Mouse (Mus musculus): ENCODE results near the gene Slc11a1.

DNA sequence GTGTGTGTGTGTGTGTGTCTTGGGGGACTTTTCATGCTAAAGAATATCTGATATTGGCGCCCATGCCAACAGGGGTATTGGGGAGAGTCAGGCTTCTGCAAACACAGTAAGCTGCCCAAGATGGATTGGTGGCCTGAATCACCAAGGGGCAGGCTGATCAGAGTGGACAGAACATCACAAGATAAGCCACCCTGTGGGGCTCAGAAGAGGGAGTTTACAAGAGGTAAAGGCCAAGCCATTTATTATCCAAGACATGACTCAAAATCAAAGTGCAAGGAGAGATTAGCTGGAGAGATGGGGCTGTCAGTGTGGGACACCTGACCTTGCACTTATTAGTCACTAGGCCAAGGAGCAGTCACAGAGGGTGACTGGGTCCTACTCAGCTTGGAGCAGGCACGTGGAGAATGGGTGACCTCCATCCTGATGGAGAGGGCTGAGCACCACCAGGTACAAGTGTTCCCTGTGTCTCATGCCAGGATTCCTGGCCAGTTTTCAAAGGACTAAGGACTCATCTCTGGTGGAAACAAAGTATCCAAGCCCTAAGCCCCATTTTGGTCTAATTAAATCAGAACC is 36.8 kb downstream of the Slc11a1 start:
- TF ChIP-seq POLR2A (IDR thresholded peaks at IDR 0.05; ENCODE audit: borderline replicate concordance, control insufficient read depth, low read depth, low read length) (no peak), CTCF (IDR thresholded peaks at IDR 0.05; ENCODE audit: control insufficient read depth, insufficient read depth, low read length) (no peak)

Measured in bone marrow, adult 2 months (tissue).